Mouse (Mus musculus) bone marrow macrophage, adult 2 months (primary cell): Measurements from ENCODE around the gene Osbpl7.

Source experiments
- CTCF ChIP-seq: IDR thresholded peaks from 2 replicates; pipeline ENCODE4 v1.5.1; 2012; ENCODE audit warnings: low read depth, mild to moderate bottlenecking, low read length, moderate library complexity
- POLR2A ChIP-seq: IDR thresholded peaks from 2 replicates; pipeline ENCODE4 v1.6.1; 2012; ENCODE audit warnings: mild to moderate bottlenecking, low read depth, low read length, borderline replicate concordance

- TF ChIP-seq POLR2A (no peak), CTCF (no peak)
Observed at GRCm38 (mm10) chr11:97083401-97084140, 33.1 kb downstream of the Osbpl7 start.
